Mouse (Mus musculus) ES-E14 (cell line): Measurements from ENCODE around the gene Vwde. TPM values are rescaled to one million over a fixed set of nuclear protein-coding genes. Genes with fewer than 3 reads are reported as not detected.
A peak's percentile ranks its signal among the peaks of the same experiment; 100 is the strongest.

Source experiments
- DNase-seq: peaks from one replicate; pipeline ENCODE4 v3.0.0-alpha.2; 2013; ENCODE audit warnings: low read depth, low spot score
- H3K27ac ChIP-seq: 2 replicates; pipeline ENCODE4 v1.5.1; 2012; ENCODE audit warnings: low read depth, mild to moderate bottlenecking, low read length, moderate library complexity, mixed read lengths; ENCODE audit not compliant: poor library complexity, insufficient read depth, severe bottlenecking
- H3K36me3 ChIP-seq: 2 replicates; pipeline ENCODE4 v1.6.1; 2012; ENCODE audit warnings: mild to moderate bottlenecking, low read length, moderate library complexity, mixed read lengths; ENCODE audit not compliant: control insufficient read depth, poor library complexity, insufficient read depth, severe bottlenecking
- H3K4me1 ChIP-seq, 2 experiments: fragments of 150-350 bp in 1 of 2; sonication (generic) in 1 of 2; 2 replicates each; pipeline ENCODE4 v1.6.1; 2012; ENCODE audit warnings: low read length in 2 of 2, mild to moderate bottlenecking in 1 of 2, mixed read lengths in 1 of 2; ENCODE audit not compliant: control insufficient read depth in 2 of 2, insufficient read depth in 2 of 2, poor library complexity in 1 of 2
- H3K4me3 ChIP-seq, 2 experiments: fragments of 150-350 bp in 1 of 2; sonication (generic) in 1 of 2; 2 replicates each; pipeline ENCODE4 v1.5.1; 2012; ENCODE audit warnings: low read length in 2 of 2, low read depth in 1 of 2, mild to moderate bottlenecking in 1 of 2, mixed read lengths in 1 of 2; ENCODE audit not compliant: insufficient read depth in 1 of 2, poor library complexity in 1 of 2, severe bottlenecking in 1 of 2
- H3K9ac ChIP-seq: 2 replicates; pipeline ENCODE4 v1.6.1; 2012; ENCODE audit warnings: low read depth, mild to moderate bottlenecking, low read length, mixed read lengths; ENCODE audit not compliant: poor library complexity, insufficient read depth, severe bottlenecking
- H3K9me3 ChIP-seq: fragments of 150-350 bp; sonication (generic); 2 replicates; pipeline ENCODE4 v1.6.1; 2012; ENCODE audit warnings: low read depth, mild to moderate bottlenecking, low read length; ENCODE audit not compliant: control insufficient read depth, insufficient read depth
- CHD2 ChIP-seq: IDR thresholded peaks from 2 replicates; pipeline ENCODE4 v1.6.1; 2014; ENCODE audit warnings: mild to moderate bottlenecking, low read depth, low read length, inconsistent platforms
- HCFC1 ChIP-seq: IDR thresholded peaks from 2 replicates; pipeline ENCODE4 v1.6.1; 2012; ENCODE audit warnings: low read length, inconsistent platforms, borderline replicate concordance; ENCODE audit not compliant: insufficient read depth
- MAFK ChIP-seq: IDR thresholded peaks from 2 replicates; pipeline ENCODE4 v1.6.1; 2014; ENCODE audit warnings: mild to moderate bottlenecking, low read depth, low read length, inconsistent platforms; ENCODE audit not compliant: insufficient read depth
- ZC3H11A ChIP-seq: IDR thresholded peaks from 2 replicates; pipeline ENCODE4 v1.6.1; 2012; ENCODE audit warnings: low read depth, mild to moderate bottlenecking, inconsistent platforms, low read length, borderline replicate concordance
- ZNF384 ChIP-seq: IDR thresholded peaks from 2 replicates; pipeline ENCODE4 v1.6.1; 2012; ENCODE audit warnings: low read depth, low read length, inconsistent platforms
- in situ Hi-C, 2 experiments: fragments of 600-800 bp; cut with MboI; formaldehyde crosslinking; loops; one replicate each; pipeline ENCODE4 v1.15.1; 2025; ENCODE audit warnings: low sequenced_read_pairs in 2 of 2, inconsistent platforms in 1 of 2; ENCODE audit not compliant: unreplicated experiment in 2 of 2
- total RNA-seq: library from RNA; depleted of rRNA; stranded (reverse); fragments of 300-350 nt; gene quantifications from 2 replicates; pipeline ENCODE4 v1.2.3, GENCODE M21; 2012

The Vwde gene
- total RNA-seq, 1 experiment, result 0.13 TPM

DNA sequence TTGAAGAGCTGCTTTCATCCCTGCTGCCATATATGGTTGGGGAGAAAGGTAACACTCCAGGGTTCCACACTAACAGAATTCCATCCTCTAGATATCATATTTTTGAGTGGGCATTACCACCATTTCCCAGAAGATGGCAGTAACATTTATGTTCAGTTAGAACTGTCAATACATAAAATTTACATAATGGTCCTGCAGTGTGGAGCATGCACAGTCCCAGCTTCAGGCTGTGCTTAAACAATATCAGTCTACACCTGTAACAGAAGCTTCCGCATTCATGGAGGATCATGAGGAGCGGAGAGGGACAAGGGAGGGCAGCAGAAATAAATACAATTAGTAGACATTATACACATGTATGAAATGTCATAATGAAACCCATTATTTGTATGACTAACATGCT is 65.3 kb downstream of the Vwde start:
- TF ChIP-seq MAFK, result no peak
- no peak for TF ChIP-seq CHD2
- TF ChIP-seq ZC3H11A, result no peak
- no peak for TF ChIP-seq HCFC1
- no peak for TF ChIP-seq ZNF384
- Histone ChIP-seq H3K4me3 (no peak overlapping the region), H3K4me1 (no peaks in the 10 kb centered on the region), H3K9ac (no peak overlapping the region), H3K27ac (no peak overlapping the region), H3K9me3 (no peaks in the 10 kb centered on the region), H3K36me3 (no peaks in the 10 kb centered on the region)
- DNase-seq, result no peak
- in situ Hi-C loops, result loop anchor here in 1 of 2 experiments (25.0 kb wide), 1 partner anchor 822 kb away; no protein-coding TSS in a partner anchor

GRCm38 (mm10) chr6:13153888-13154697 is 70.7 kb downstream of the Vwde start:
- Histone ChIP-seq H3K27ac (no peak overlapping the region; the same call in 1 of the 2 replicates), H3K9ac (no peak overlapping the region), H3K4me3 (no peak overlapping the region), H3K9me3 (no peaks in the 10 kb centered on the region), H3K4me1 (no peaks in the 10 kb centered on the region), H3K36me3 (no peaks in the 10 kb centered on the region)
- no peak for TF ChIP-seq ZC3H11A
- TF ChIP-seq ZNF384, result no peak
- no peak for TF ChIP-seq HCFC1
- no peak for TF ChIP-seq MAFK
- TF ChIP-seq CHD2, result no peak
- in situ Hi-C loops, result loop anchor here in 1 of 2 experiments (25.0 kb wide), 1 partner anchor 817 kb away; no protein-coding TSS in a partner anchor
- no peak for DNase-seq

GRCm38 (mm10) chr6:13152062-13152640 is 72.6 kb downstream of the Vwde start:
- no peaks in the 10 kb centered on the region for H3K9me3 ChIP-seq
- H3K36me3 ChIP-seq, result no peaks in the 10 kb centered on the region
- TF ChIP-seq ZC3H11A (peak; percentile 74; the same call in 1 of the 2 replicates), ZNF384 (no peak)
- H3K4me3 ChIP-seq, result no peak overlapping the region
- DNase-seq, result peak; percentile 38
- no peaks in the 10 kb centered on the region for H3K4me1 ChIP-seq
- no peak overlapping the region for H3K27ac ChIP-seq
- in situ Hi-C loops, result loop anchor here in 1 of 2 experiments (25.0 kb wide), 1 partner anchor 815 kb away; no protein-coding TSS in a partner anchor
- no peak overlapping the region for H3K9ac ChIP-seq

- Histone ChIP-seq H3K4me1 (no peaks in the 10 kb centered on the region), H3K9ac (no peak overlapping the region), H3K36me3 (no peaks in the 10 kb centered on the region), H3K27ac (no peak overlapping the region), H3K9me3 (no peaks in the 10 kb centered on the region), H3K4me3 (no peak overlapping the region)
- in situ Hi-C loops, result no loop called here
- no peak for DNase-seq
- TF ChIP-seq HCFC1 (no peak), ZNF384 (no peak), ZC3H11A (no peak), CHD2 (no peak), MAFK (no peak)
Measured at GRCm38 (mm10) chr6:13137255-13137654, 87.5 kb downstream of the Vwde start.
